Mouse (Mus musculus): ENCODE data around the gene Adrb1.

- TF ChIP-seq CTCF (IDR thresholded peaks at IDR 0.05; ENCODE audit: borderline replicate concordance, extremely low read depth, insufficient read depth, insufficient read length): no peak
- no peak for TF ChIP-seq POLR2A (IDR thresholded peaks at IDR 0.05; ENCODE audit: borderline replicate concordance, extremely low read depth, insufficient read depth, insufficient read length, poor library complexity, severe bottlenecking)
These were observed 21.2 kb upstream of the Adrb1 start for GRCm38 (mm10) chr19:56700848-56701247.

Measured in brain, embryonic 14.5 days (tissue).